ENCODE assay signal across 25 mouse cellular contexts in the genomic region with DNA sequence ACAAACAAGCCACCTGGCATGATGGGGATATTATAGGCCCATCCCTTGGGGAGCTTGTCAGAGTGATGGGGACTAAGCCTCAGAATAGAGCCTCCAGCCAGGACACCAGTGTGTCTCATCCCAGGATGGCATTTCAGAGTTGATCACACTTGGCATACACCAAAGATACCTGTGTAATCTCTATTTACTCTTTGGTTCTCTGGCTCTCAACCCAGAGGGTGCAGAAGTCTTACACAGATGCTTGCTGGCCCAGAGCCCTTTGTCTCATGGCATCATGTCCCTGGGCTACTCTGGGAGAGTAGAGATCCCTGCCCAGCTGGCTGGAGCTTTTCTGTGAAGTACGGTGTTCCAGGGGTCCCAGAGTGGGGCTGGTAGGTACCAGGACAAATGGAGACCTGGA.
DNase-seq lines count a peak whose midpoint lies in the region; ATAC-seq and TF ChIP-seq lines count a peak whose summit lies in the region.
"Had no signal": no experiment of that assay in that cellular context is flagged by ENCODE, and none has a peak within 500 bp of the region (broad histone marks: within the 10 kb centered on the region; RNA-seq: fewer than 3 reads in every experiment).

No protein-coding gene starts in this region.

- peaks cover 63% of the 10 kb centered on the region for H3K4me1 ChIP-seq in hindbrain, embryonic 13.5 days (replicated peaks)
- peaks cover 11% of the 10 kb centered on the region for H3K4me1 ChIP-seq in hindbrain, embryonic 16.5 days (ENCODE audit: control insufficient read depth, insufficient read depth, low read depth, low read length)
- peaks cover 66% of the 10 kb centered on the region for H3K4me1 ChIP-seq in liver, adult 2 months (ENCODE audit: control insufficient read depth, insufficient read depth, low read length)
- H3K4me1 ChIP-seq in midbrain, embryonic 13.5 days (replicated peaks) = peaks cover 26% of the 10 kb centered on the region
- peaks cover 12% of the 10 kb centered on the region for H3K4me1 ChIP-seq in midbrain, embryonic 16.5 days (ENCODE audit: control insufficient read depth, insufficient read depth, low read length)

- no peak for DNase-seq in gastrocnemius, adult 2 months
- DNase-seq in gastrocnemius, adult 18-20 months (ENCODE audit: low spot score) = no peak
- peak; percentile 92 for DNase-seq in liver, adult 2 months (ENCODE audit: extremely low read depth, low read depth, low spot score)
- no peak for DNase-seq in liver
- DNase-seq: adrenal gland, adult 8-10 months; adrenal gland, postnatal 25 days; cerebellum, adult 11-12 months; cerebellum, adult 8-10 months; cerebellum, postnatal 10 days; cerebellum, postnatal 36 days; embryo, embryonic 11 days; gastrocnemius, postnatal 14 days; heart, adult 11 months had no signal

- no peak for TF ChIP-seq POLR2A in liver, adult 2 months (IDR thresholded peaks at IDR 0.05; ENCODE audit: extremely low read depth, insufficient read depth, low read length)

- peaks cover 44% of the 10 kb centered on the region for H3K36me3 ChIP-seq in hindbrain, embryonic 13.5 days
- H3K36me3 ChIP-seq in hindbrain, embryonic 16.5 days (ENCODE audit: control insufficient read depth, insufficient read depth, low read length) = peaks cover 6% of the 10 kb centered on the region; the same call in 1 of the 2 replicates
- H3K36me3 ChIP-seq in liver, adult 2 months (ENCODE audit: control insufficient read depth, insufficient read depth, low read length) = no peaks in the 10 kb centered on the region
- peaks cover 66% of the 10 kb centered on the region for H3K36me3 ChIP-seq in midbrain, embryonic 13.5 days
- H3K36me3 ChIP-seq in midbrain, embryonic 16.5 days (ENCODE audit: control insufficient read depth, insufficient read depth, low read length) = no peaks in the 10 kb centered on the region

- no peak overlapping the region for H3K9ac ChIP-seq in hindbrain, embryonic 13.5 days
- H3K9ac ChIP-seq in hindbrain, embryonic 16.5 days (ENCODE audit: low read depth, low read length) = no peak overlapping the region
- no peak overlapping the region for H3K9ac ChIP-seq in liver, adult 2 months (ENCODE audit: low read depth, low read length)
- H3K9ac ChIP-seq in midbrain, embryonic 13.5 days (replicated peaks) = no peak overlapping the region
- no peak overlapping the region for H3K9ac ChIP-seq in midbrain, embryonic 16.5 days (ENCODE audit: low read depth, low read length)
- H3K9ac ChIP-seq: embryonic facial prominence, embryonic 13.5 days; forebrain, embryonic 12.5 days; forebrain, embryonic 15.5 days; hindbrain, embryonic 15.5 days had no signal

- 0 out of 2 replicates have a peak overlapping the region, but pooled peaks have one; percentile 6 for H3K27ac ChIP-seq in gastrocnemius, adult 2 months
- H3K27ac ChIP-seq in hindbrain, embryonic 13.5 days = peak overlapping the region; percentile 35; the same call in 1 of the 2 replicates
- H3K27ac ChIP-seq in hindbrain, embryonic 16.5 days (ENCODE audit: low read depth, low read length) = no peak overlapping the region
- H3K27ac ChIP-seq in liver, adult 2 months (replicated peaks; ENCODE audit: insufficient read depth, low read depth, low read length) = peak overlapping the region; percentile 28; the same call in 1 of the 2 replicates
- H3K27ac ChIP-seq in midbrain, embryonic 13.5 days = peak overlapping the region; percentile 14; the same call in 1 of the 2 replicates
- H3K27ac ChIP-seq in midbrain, embryonic 16.5 days (ENCODE audit: low read length) = no peak overlapping the region
- H3K27ac ChIP-seq: embryonic facial prominence, embryonic 13.5 days; forebrain, embryonic 12.5 days; forebrain, embryonic 15.5 days; hindbrain, embryonic 10.5 days had no signal

- peaks cover 12% of the 10 kb centered on the region; the same call in 1 of the 2 replicates for H3K79me2 ChIP-seq in liver, adult 2 months (ENCODE audit: control insufficient read depth, insufficient read depth, low read length)

- H3K9me3 ChIP-seq in hindbrain, embryonic 13.5 days = no peaks in the 10 kb centered on the region
- no peaks in the 10 kb centered on the region for H3K9me3 ChIP-seq in hindbrain, embryonic 16.5 days (ENCODE audit: control insufficient read depth, low read length)
- H3K9me3 ChIP-seq in midbrain, embryonic 13.5 days = no peaks in the 10 kb centered on the region
- no peaks in the 10 kb centered on the region for H3K9me3 ChIP-seq in midbrain, embryonic 16.5 days (replicated peaks; ENCODE audit: control insufficient read depth, low read length, poor library complexity, severe bottlenecking)
- H3K9me3 ChIP-seq: embryonic facial prominence, embryonic 10.5 days; embryonic facial prominence, embryonic 13.5 days; forebrain, embryonic 12.5 days; forebrain, embryonic 15.5 days; hindbrain, embryonic 10.5 days; hindbrain, embryonic 15.5 days had no signal

- H3K4me3 ChIP-seq in gastrocnemius, adult 2 months = no peak overlapping the region
- H3K4me3 ChIP-seq in hindbrain, embryonic 13.5 days = no peak overlapping the region
- H3K4me3 ChIP-seq in hindbrain, embryonic 16.5 days (ENCODE audit: low read length) = no peak overlapping the region
- H3K4me3 ChIP-seq in liver, adult 2 months (ENCODE audit: insufficient read depth, low read depth, low read length) = no peak overlapping the region
- no peak overlapping the region for H3K4me3 ChIP-seq in midbrain, embryonic 13.5 days (replicated peaks)
- no peak overlapping the region for H3K4me3 ChIP-seq in midbrain, embryonic 16.5 days (ENCODE audit: low read depth, low read length)
- H3K4me3 ChIP-seq: embryonic facial prominence, embryonic 10.5 days; embryonic facial prominence, embryonic 13.5 days; forebrain, embryonic 12.5 days; forebrain, embryonic 15.5 days; hindbrain, embryonic 10.5 days; hindbrain, embryonic 15.5 days had no signal

- no peaks in the 10 kb centered on the region for H3K27me3 ChIP-seq in hindbrain, embryonic 13.5 days
- no peaks in the 10 kb centered on the region for H3K27me3 ChIP-seq in hindbrain, embryonic 16.5 days (replicated peaks; ENCODE audit: control insufficient read depth, insufficient read depth, low read length)
- no peaks in the 10 kb centered on the region for H3K27me3 ChIP-seq in liver, adult 2 months (ENCODE audit: control insufficient read depth, insufficient read depth, low read length)
- H3K27me3 ChIP-seq in midbrain, embryonic 13.5 days = no peaks in the 10 kb centered on the region
- no peaks in the 10 kb centered on the region for H3K27me3 ChIP-seq in midbrain, embryonic 16.5 days (ENCODE audit: control insufficient read depth, insufficient read depth, low read depth, low read length)
- H3K27me3 ChIP-seq: embryonic facial prominence, embryonic 13.5 days; forebrain, embryonic 12.5 days; forebrain, embryonic 15.5 days; hindbrain, embryonic 15.5 days had no signal

- no peak for TF ChIP-seq CTCF in gastrocnemius, adult 2 months (IDR thresholded peaks at IDR 0.05)
- TF ChIP-seq CTCF in liver, adult 2 months (IDR thresholded peaks at IDR 0.05; ENCODE audit: low read depth, low read length) = no peak

- no peak overlapping the region for H3K4me2 ChIP-seq in hindbrain, embryonic 13.5 days
- H3K4me2 ChIP-seq in hindbrain, embryonic 16.5 days (ENCODE audit: low read length) = no peak overlapping the region
- no peak overlapping the region for H3K4me2 ChIP-seq in midbrain, embryonic 13.5 days (replicated peaks)
- no peak overlapping the region for H3K4me2 ChIP-seq in midbrain, embryonic 16.5 days (ENCODE audit: low read length)
- H3K4me2 ChIP-seq: embryonic facial prominence, embryonic 13.5 days; forebrain, embryonic 12.5 days; forebrain, embryonic 15.5 days; hindbrain, embryonic 15.5 days had no signal

- WGBS in hindbrain, embryonic 13.5 days = 87% methylated on average over 1 of the region's 1 CpGs
- WGBS in hindbrain, embryonic 16.5 days = 73% methylated on average over 1 of the region's 1 CpGs
- 38% methylated on average over 1 of the region's 1 CpGs for whole genome bisulfite sequencing in liver, adult 2 months
- WGBS in midbrain, embryonic 13.5 days = 100% methylated on average over 1 of the region's 1 CpGs
- WGBS in midbrain, embryonic 16.5 days = 93% methylated on average over 1 of the region's 1 CpGs

- intact Hi-C loops in gastrocnemius, adult 2 months (cut with DNase I) = no loop called here

- ATAC-seq in hindbrain, embryonic 13.5 days (ENCODE audit: low FRiP score) = no peak
- no peak for ATAC-seq in hindbrain, embryonic 16.5 days
- no peak for ATAC-seq in midbrain, embryonic 13.5 days
- no peak for ATAC-seq in midbrain, embryonic 16.5 days
- ATAC-seq: activated CD4-positive, CD25-positive, alpha-beta regulatory T cell, adult 4 months; forebrain, embryonic 15.5 days; inflammation-experienced regulatory T-cells, adult 6 months had no signal

Comparison
In these comparisons a context has a peak if more than half of its experiments do, and no peak if none do; other contexts are left out.
1. H3K27ac ChIP-seq: peak in gastrocnemius, adult 2 months (single experiment), hindbrain, embryonic 13.5 days (single experiment), liver, adult 2 months (single experiment) and midbrain, embryonic 13.5 days (single experiment); none in hindbrain, embryonic 16.5 days (single experiment) and midbrain, embryonic 16.5 days (single experiment).